Mouse (Mus musculus): ENCODE measurements around the gene Asic2.

Asic2 gene

DNA sequence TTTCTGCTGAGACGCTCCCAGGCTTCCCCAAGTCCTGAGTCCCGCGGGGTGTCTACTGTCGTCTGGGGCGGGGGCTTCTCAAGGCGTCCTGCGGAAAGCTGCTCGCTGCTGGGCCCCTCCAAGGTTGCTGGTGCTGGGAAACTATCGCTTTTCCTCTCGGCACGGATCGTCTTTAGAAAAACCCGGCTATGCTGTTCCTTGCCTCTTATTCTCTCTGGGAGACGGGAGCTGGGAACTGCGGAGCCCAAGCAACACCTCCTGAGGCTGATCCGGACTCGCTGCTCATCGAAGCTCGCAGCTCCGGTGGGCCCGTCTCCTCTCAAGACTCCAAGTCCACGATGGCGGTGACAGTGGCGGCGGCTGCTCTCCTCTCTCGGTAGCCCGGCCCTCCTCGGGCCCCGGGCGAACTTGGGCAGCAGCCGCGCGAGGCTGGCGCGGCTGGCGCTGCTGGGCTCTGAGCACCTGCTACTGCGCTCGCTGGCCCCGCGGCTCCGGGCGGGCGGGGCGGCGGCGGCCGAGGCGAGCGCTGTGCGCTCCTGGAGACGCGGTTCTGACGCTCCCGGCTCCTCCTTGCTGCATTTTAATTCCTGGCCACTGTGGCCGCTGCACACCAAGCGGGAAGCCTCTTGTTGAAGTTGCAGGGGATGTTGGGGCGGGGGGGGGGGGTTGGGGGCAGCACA lies 815.0 kb downstream of the Asic2 start:
- DNase-seq: no peak

DNA sequence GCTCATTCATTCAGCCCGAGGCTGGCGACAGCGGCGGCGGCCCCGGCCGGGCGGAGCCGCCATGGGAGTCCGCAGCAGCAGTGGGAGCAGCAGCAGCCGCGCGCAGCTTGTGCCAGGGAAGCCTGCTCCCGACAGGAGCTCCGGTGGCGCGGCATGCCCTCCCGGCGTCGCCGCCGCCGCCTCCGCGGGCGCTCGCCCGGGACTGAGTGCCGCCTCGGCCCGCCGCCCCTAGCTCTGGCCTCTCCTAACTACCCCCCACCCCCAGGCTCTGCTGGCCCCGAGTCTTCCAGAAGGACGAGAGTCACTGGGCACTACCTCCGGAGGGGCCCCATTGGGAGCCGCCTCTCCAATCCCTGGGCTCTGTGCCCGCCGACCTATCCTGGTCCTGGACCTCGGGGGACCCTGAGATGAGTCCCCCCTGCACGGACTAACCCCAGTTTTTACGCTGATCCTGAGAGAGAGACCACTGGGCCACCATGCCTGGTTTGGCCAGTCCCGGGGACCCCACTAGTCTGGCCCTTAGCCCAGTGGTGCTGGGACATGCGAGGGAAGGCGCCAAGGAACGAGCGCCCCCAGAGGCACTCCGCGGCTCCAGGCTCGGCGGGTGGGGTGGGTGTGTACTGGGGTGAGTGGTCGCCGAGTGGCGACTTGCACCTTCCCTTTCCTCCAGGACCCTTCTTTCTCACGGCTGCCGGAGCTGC lies 815.6 kb downstream of the Asic2 start:
- DNase-seq: no peak

DNA sequence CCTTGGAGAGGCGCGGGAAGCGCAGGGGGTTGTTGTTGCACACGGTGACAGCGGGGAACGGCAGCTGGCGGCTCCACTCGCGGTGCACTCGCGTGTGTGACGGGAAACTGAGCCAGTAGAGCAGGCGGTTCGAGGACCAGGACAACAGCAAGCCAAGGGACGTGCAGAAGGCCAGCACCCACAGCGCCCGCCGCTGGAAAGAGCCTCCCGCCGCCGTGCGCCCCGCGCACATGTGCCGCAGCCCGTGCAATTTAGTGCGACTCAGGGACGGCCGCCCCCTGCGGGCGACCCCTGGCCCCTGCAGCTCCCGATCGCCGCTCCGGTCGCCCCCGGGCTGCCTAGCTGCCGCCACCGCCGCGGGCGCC lies 816.3 kb downstream of the Asic2 start:
- no peak for DNase-seq

DNA sequence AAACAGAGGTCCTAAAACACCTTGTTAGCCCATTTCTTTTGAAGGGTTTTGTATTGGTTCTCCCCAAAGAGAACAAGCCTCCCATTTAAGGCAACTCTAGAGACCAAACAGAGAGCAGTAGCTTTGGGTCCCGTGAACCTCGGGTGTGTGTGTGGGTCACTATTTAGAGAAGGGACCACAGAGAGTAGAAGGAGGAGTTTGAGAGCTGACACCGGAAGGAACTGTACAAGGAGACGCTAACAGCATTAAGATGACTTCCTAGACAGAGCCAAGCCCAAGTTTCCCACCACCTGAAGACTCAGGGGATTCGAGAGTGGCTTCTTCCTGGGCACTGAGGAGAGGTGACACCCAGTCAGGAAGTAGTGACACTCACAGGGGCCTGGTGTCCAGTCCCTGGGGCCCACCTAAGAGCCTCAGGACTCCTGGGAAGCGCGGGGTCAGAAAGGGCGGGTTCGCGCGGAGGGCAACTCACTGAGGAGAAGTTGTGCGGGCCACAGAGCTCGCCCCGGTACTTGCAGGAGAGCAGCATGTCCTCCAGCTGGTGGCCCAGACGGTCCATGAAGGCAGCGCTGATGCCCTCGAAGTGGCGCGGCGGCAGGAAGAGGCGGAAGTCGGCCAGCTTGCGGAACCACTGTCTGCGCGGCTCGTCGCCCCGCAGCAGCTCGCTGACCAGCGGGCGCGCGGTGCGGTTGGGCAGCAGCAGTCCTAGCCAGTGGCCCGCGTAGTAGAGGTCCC lies 816.8 kb downstream of the Asic2 start:
- DNase-seq: no peak

DNA sequence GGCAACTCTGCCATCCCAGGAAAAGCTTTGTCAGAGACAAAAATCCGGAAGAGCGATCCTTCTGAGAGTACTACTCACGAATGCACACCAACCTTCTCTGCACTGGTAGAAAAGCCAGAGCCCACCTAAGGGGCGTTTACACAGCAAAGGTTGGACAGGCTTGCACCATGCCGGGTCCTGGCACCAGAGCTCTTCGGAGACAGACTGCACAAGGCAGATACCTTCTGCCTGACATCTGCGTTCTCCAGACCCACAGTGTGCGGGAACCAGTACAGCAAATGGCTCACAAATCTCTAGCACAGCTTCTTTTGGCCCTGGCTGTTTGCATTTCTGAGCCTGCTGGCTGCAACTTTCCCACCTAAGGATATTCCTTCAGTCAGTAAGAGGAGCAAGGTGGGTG lies 817.6 kb downstream of the Asic2 start:
- no peak for DNase-seq

DNA sequence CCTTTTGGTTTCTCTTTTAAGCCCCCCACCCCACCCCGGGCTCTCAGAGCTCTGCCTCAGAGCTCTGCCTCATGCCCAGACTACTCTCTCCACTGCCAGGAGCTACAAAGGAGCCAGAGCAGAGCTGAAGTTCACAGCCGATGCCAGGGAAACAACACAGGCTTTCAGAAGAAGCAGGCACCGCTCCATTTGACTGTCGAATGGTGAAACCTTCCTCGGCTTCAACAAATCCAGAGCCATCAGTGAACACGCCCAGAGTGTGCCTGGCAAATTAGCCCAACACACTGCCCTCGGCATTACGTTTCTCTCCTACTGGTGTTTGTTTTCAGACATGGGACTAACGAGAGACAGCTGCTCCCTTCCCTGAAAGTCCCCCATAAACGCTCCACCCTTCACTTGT lies 819.8 kb downstream of the Asic2 start:
- no peak for DNase-seq

DNA sequence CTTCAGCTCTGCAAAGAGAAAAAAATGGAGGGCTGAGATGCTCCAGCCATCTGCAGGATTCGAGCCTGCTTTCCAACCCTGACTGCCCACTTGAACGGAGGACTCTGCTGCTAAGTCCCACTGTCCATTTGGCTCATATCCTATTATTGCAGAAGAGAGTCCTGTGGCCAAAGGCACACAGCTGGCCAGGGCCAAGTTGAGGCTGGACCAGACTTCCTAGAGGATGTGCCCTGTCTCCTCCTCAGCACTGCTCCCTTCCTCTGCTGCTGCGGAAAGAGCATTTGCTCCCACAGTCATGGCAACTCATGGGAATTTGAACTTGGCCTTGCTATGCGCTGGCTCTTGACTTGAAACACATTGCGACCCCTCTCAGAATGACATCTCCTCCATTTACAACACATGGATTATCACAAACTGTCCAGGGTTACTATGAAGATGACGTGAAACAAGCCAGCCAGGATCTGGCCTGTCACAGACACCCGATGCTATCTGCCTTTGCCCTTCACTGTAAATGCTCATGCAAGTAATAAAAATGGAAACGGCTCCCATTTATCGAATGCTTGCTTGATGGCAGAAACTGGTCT lies 821.6 kb downstream of the Asic2 start:
- no peak for DNase-seq

DNA sequence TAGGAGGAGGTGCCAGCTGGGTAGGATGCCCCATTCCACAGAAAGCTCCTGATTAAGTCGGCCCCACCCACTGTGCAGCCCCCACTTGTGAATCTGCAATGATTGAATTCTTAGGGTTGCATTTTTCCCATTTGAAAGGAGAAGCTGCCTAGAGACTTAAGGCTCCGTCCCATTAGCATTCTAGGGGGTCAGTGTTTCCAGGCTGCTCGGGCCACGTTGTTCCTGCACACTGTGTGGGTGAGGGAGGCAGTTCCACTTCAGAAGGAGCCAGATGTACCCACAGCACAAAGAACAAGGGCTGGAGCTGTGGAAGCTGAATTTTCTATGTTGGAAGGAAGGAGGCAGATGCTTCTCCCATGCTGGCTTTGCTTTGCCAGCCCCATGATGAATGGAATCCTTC lies 833.1 kb downstream of the Asic2 start:
- no peak for DNase-seq

DNA sequence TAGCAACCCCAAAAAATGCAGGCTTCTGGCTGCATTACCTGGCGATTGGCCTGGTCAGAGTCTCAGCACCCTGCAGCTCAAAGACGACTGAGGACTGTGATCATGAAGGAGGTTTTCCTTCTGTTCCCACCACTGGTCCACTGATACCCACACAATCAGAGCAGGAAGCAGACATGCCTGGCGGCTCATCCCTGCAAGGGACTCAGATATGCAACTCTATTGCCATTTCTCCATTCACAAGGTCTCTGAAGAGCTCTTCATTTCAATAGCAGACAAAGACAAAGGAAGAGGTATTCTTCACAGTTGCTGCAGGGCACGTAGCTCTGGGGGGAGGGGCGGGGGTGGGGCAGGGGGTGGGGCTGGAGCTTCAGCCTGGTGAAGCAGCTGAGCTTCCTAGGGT lies 834.3 kb downstream of the Asic2 start:
- no peak for DNase-seq

DNA sequence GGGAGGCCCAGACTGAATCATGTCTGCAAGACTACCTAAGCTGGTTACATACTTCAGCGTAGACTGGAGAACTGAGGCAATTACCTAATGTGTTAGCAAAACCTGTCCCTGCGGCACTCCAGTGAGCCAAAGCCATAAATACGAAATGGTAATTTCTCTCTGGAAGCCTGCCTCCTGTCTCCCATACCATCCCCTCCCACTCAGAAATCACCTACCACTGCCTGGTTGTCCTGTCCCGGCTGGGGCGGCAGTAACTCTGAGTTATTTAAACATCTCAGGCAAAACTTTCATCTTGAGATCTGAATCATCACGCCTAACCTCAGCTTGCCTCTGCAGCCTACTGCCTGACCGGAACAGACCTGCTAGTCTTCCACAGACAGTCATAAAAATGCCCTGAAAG lies 835.6 kb downstream of the Asic2 start:
- DNase-seq: no peak

DNA sequence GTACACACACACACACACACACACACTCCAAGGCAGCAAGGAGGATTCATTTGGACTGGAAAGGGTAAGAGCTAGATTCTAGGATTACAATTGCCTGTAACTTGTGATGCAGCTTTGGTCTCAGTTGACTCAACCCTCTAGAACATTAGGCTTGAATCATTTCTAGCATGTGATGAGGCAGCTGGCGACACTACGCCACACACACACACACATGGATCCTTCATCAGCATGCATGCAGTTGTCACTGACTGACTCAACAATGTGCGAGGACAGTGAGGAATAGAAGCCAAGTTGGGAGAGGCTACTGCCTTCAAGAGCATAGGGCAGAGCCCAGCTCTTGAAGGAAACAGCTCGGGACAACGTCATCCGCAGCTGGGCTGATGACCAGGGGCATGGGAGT lies 843.9 kb downstream of the Asic2 start:
- no peak for DNase-seq

DNA sequence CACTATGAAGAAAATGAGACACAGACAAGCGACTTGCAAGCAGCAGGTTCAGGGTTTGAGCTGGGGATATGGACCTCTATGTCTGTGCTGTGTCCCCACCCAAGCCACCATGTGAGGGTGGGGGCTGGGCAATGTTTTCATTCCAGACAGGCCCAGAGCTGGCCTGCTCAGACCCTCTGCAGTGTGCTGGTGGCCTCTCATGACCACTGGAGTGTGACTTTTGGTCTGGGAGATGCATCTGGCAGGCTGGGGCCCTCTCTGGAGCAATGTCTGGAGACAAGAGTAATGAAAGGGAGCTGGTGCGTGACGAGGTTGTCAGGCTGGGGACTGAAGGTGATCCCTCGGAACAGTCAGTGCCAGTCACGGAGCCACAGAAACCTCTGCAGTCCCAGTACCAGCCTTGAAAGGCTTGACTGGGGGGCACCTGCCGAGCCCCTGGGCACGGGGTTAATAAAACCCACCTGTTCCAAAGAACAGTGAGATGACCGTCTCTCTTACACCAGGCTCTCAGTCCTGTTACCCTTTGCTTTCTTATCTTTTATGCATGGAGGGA lies 848.2 kb downstream of the Asic2 start:
- DNase-seq: no peak

DNA sequence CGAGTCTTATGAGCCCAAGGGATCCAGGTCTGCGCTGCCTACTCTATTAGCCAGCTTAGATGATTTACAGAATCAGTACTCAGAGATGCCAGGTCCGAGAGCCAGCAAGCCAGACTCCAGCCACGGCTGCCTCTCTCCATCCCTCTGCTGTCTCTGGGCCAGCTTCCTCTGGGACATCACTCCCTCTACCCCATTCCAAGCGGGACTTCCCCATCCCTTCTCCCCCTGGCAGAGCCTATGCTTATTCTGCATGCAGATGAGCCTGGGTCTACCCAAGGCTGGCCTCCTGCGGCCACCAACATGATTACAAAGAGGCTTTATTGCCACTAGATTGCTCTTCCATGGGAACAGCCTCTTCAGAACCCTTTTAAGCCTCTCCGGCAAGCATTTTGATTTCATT lies 850.2 kb downstream of the Asic2 start:
- DNase-seq: no peak

DNA sequence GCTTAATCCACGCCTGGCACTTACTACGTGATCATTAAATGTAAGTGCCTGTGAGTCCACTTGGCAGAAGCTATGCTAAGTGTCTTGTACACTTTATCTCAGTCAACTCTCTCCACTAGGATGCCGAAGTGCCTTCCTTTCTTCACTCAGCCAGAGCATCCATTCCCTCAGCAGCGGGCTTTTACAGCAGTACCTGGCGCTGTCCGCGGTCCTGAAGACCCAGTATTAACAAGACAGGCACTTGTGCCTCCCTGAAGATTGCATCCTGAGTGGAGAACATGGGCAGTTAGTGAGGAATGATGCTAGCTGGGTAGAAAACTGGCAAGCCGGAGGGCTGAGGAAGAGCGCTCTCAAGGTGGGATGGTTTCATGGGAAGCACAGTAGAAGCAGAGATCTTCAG lies 852.6 kb downstream of the Asic2 start:
- DNase-seq: peak in 1 of 2 experiments; percentile 49

DNA sequence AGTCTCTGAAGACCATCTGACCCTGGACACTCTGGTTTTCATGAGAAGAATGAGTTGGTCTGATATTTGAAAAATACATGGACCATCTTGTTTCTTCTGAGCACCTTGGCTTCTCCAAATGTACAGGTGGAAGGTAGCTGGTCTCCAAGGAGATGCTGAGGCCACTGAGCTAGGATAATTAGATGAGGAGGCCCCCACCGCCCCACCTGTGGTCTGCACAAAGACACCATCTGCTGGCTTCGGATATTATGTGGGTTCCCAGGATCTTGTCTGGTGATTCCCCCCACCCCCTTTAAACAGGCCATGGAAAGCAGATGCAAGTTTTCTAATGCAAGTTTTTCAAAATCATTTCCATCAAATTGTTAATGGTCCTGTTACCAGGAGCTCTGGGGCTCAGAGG lies 856.6 kb downstream of the Asic2 start:
- no peak for DNase-seq

DNA sequence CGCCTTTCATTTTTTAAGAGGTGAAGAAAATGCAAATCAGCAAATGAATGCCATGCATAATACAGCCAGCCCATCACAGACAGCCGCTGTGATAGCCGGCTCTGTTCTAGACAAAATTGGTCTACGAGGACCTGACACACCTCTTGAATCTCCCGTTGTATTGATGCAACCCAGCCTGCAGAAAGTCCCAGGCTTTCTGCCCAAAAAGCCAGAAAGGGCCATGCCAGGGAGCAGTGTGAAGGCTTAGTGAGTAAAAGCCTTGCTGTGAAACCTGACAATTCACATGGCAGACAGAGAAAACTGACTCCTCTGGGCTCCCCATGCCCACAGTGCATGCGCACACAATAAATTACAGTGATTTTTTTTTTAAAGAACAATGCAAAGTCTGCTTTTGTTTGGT lies 858.2 kb downstream of the Asic2 start:
- no peak for DNase-seq

DNA sequence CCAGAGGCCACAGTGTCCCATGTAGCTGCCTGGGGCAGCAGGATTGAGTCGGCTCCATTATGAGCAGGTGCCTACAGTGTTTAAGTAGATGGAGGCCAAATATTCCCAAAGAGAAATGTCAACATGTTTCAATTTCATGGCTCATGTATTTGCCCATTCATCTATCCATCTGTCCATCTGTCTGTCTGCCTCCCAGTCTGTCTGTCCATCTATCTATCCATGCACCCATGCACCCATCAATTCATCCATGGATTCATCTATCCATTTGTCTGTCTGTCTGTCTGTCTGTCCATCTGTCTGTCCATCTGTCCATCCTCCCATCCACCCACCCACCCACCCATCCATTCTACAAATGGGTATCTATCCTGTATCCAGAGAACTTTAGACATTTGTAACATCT lies 861.3 kb downstream of the Asic2 start:
- DNase-seq: no peak

DNA sequence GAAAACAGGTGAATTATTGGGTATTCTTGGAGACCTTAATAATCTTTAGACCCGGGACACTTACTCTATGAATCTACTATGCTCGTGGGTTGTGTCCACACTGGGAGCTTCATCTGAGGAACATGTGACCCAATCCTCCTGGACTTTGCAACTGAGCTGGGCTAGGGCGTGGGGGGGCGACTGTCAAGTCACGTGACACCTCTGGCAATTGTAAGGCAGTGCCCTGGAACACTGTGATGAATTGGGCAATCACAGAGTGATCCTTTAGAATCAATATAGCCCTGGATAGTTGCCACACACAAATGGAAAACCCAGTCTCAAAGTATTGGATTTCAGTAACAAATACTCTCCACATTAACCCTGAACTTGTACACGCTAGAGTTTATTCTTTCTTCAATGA lies 867.4 kb downstream of the Asic2 start:
- no peak for DNase-seq

DNA sequence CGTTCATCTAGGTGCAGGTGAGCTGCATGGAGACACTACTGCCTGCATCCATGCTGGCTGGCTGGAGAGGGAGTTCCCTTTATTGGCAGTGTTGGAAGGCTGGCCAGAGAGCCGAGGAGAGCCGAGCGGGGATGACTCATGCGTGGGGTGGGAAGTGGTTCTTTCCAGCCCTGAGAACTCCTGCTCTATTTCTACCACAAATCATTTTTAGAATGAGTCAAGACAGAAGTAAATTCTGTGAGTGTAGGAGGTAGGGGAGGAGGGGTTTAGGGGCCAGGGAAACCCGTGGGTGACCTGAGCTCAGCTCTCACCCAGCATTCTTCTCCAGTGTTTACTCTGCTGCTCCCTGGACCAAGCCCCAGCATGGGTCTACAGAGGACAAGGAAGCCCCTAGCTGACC lies 872.2 kb downstream of the Asic2 start:
- no peak for DNase-seq

DNA sequence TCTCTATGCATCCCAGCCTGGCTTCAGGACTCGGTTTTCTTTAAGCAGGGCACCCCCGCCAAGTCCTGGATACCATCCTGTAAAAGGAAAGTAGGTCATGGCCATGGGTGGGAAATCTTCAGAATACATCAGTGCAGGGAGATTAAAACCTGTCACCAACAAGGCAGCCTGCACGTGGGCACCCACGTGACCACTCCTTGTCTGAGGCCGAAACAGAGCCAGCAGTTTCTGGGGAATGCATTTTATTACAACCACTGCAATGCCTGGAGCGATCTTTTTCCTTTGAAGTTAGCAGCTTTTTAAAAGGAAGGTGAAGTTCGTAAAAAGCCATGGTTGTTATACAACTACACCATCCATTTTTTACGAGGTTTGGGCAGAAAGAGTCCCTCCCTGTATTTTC lies 873.7 kb downstream of the Asic2 start:
- DNase-seq: peak in 1 of 2 experiments; percentile 15

DNA sequence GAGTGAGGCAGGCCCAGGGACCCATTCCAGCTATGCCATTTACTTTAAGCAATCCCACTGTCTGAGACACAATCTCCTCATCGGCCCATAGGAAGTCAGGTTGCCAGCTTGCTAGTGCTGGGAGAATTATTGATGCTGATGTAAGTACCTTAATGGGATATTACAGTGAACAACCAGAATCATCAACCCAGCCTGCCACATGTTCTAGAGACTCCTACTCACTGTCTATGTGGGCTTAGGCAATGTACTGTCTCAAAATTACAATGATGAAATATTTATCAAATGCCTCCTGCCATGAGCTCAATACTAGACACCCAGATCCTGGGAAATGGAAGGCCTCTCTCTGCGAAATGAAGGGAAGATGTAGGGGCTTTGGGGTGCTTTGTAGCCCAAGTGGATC lies 876.1 kb downstream of the Asic2 start:
- no peak for DNase-seq

DNA sequence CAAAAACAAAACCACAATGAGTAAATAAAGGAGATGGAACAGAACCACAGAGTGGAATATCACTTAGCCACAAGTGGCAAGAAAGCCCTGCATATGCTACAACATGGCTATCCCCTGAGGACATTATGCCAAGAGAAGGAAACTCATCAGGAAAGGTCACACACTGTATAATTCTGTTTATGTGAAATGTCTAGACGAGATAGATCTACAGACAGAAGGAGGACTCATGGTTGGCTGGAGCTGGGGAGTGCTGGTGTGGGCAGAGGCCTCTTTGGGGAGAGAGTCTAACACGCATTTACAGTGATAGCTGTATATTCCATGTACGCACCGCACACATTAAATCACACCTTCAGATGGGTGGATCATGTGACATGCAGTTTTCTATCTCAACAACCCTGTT lies 884.4 kb downstream of the Asic2 start:
- no peak for DNase-seq

DNA sequence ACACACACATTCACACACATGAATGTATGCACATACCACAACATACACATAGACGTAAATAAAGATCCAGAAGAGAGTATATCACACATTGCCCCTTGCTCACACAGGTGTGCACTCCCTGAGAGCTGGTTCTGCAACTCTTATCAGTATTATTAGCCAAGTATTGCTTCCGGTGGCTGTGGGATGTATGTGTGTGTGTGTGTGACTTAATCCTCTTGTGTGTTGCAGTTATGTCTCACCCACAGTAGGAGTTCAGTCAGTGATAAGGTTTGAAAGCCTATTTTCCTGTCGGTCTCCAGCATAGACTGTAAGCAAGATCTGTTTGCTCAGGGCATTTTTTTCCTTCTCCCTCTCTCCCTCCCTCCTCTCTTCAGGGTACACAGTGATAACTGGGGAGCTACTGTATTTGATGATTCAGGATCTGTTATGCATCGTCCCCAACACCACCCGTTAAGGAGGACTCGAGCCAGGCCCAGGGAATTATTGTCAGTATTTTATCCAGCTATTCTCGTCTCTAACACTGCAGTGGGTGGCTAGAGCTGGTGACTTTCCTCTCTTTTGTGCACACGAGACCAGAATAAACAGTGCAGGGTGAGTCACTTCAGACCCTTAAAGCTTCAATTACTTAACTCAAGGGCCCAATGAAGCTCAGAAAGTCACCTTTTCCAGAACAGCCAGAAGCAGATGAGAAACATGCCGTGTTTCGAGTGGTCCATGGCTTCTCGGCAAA lies 888.0 kb downstream of the Asic2 start:
- DNase-seq: no peak
